Mouse (Mus musculus) lung, postnatal 0 days (tissue): ENCODE data around the gene Arsa. TPM values are rescaled to one million over a fixed set of nuclear protein-coding genes. Genes with fewer than 3 reads are reported as not detected.

Experiments
- ATAC-seq: fragments of 200-750 bp; cut with Nextera tagmentation; 2 replicates; pipeline ENCODE4 v1.8.0; 2017; ENCODE audit warnings: moderate library complexity
- DNase-seq: peaks from one replicate; pipeline ENCODE4 v3.0.0-alpha.2; 2016; ENCODE audit warnings: low spot score
- H3K27ac ChIP-seq: fragments of 300-500 bp; sonication (generic); 2 replicates; pipeline ENCODE4 v1.5.1; 2014; ENCODE audit warnings: antibody characterized with exemption, mild to moderate bottlenecking, low read length, mixed read lengths
- H3K27me3 ChIP-seq: fragments of 300-500 bp; sonication (generic); replicated peaks from 2 replicates; pipeline ENCODE4 v1.6.1; 2014; ENCODE audit warnings: low read length, mixed read lengths; ENCODE audit not compliant: insufficient read depth
- H3K36me3 ChIP-seq: fragments of 300-500 bp; sonication (generic); 2 replicates; pipeline ENCODE4 v1.6.1; 2014; ENCODE audit warnings: low read length, mixed read lengths; ENCODE audit not compliant: insufficient read depth
- H3K4me1 ChIP-seq: fragments of 300-500 bp; sonication (generic); 2 replicates; pipeline ENCODE4 v1.6.1; 2014; ENCODE audit warnings: antibody characterized with exemption, low read depth, low read length, mixed read lengths; ENCODE audit not compliant: insufficient read depth
- H3K4me2 ChIP-seq: fragments of 300-500 bp; sonication (generic); replicated peaks from 2 replicates; pipeline ENCODE4 v1.6.1; 2014; ENCODE audit warnings: low read depth, mild to moderate bottlenecking, low read length, moderate library complexity, mixed read lengths
- H3K4me3 ChIP-seq: fragments of 300-500 bp; sonication (generic); 2 replicates; pipeline ENCODE4 v1.5.1; 2014; ENCODE audit warnings: low read depth, low read length
- H3K9ac ChIP-seq: fragments of 300-500 bp; sonication (generic); replicated peaks from 2 replicates; pipeline ENCODE4 v1.6.1; 2014; ENCODE audit warnings: low read depth, mild to moderate bottlenecking
- H3K9me3 ChIP-seq: fragments of 300-500 bp; sonication (generic); 2 replicates; pipeline ENCODE4 v1.6.1; 2016; ENCODE audit warnings: low read length, mixed read lengths
- CTCF ChIP-seq: IDR thresholded peaks from 2 replicates; pipeline ENCODE4 v1.5.1; 2016; ENCODE audit warnings: antibody characterized with exemption, mild to moderate bottlenecking
- EP300 ChIP-seq: IDR thresholded peaks from 2 replicates; pipeline ENCODE4 v1.6.1; 2016; ENCODE audit warnings: antibody characterized with exemption, mild to moderate bottlenecking, control low read depth
- WGBS: fragments of 180-500 bp; shearing (Covaris S2); extraction: QIAGEN DNeasy Blood & Tissue Kit; methylation state at CpG from one replicate; pipeline ENCODE4 v1.1.7; 2014; 5-methylcytosine and 5-hydroxymethylcytosine counted together
- polyA plus RNA-seq: library from polyadenylated mRNA; unstranded; fragments of >200 nt; fragmentation: Nextera tagmentation; extraction: Ambion mirVana; gene quantifications from 2 replicates; pipeline ENCODE4 v1.2.1, GENCODE M21; 2015

The Arsa gene
- polyA plus RNA-seq, 1 experiment from 2014 or later, result 22.4 TPM

DNA sequence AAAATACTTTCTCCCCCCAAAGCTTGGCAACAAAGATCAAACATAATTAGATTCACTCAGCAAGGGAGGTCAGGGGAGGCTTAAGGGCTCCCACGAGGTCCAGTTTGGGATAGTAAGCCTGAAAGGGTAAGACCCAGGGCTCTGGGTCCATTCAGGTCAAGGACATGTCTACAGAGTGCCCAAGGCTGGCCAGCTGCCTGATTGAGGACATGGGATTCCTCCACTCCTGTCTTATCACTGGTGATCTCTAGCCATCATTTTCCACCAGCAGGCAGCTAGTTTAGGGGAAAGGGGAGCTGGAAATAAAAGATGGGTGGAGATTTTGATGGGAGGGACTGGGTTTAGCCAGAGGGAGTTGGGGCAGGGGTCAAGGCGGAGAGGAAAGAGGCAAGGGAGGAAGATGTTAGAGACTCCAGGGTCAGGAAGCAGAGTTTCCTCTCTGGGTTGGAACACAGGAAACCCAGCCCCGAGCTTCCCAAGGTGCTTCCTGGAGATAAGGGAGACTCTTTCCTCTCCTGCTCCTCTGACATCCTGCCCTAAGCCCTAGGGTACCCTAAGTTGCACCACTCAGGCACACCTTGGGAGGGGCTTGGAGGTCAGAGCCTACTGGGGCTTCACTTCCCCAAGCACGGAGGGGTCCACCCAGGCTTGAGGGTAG lies 20.3 kb upstream of the Arsa start:
- DNase-seq, result peak; percentile 86
- Histone ChIP-seq H3K9ac (peak overlapping the region; percentile 51; the same call in 1 of the 2 replicates), H3K9me3 (no peaks in the 10 kb centered on the region), H3K4me2 (0 out of 2 replicates have a peak overlapping the region, but pooled peaks have one; percentile 94), H3K4me1 (no peaks in the 10 kb centered on the region), H3K36me3 (no peaks in the 10 kb centered on the region), H3K4me3 (peak overlapping the region; percentile 63), H3K27me3 (peaks cover 8% of the 10 kb centered on the region; the same call in 1 of the 2 replicates), H3K27ac (peak overlapping the region; percentile 89)
- 12% methylated on average over 4 of the region's 4 CpGs for WGBS
- peak; percentile 90 for ATAC-seq
- TF ChIP-seq EP300 (peak; percentile 99), CTCF (no peak)

DNA sequence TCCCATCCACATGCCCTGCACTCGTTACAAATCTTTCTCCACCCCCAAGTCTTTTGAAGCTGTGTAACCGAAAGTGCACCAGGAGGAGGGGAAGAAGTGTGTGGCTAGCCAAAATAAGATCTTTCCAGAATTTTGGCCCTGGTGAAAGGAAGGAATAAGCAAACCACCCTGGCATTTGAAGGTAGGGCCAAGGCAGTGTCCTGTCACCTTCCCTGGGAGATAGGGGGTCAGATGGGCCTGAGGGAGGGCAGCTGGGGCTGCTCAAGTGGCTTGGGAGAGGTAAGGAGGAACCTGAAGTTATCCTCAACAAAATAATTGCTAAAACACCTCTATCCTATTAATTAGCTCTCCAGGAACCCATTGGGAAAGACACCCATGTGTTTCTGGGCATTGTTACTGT lies 19.6 kb upstream of the Arsa start:
- no peak for DNase-seq
- ATAC-seq, result no peak
- Histone ChIP-seq H3K27me3 (peaks cover 8% of the 10 kb centered on the region; the same call in 1 of the 2 replicates), H3K4me3 (no peak overlapping the region), H3K9me3 (no peaks in the 10 kb centered on the region), H3K36me3 (no peaks in the 10 kb centered on the region), H3K4me2 (no peak overlapping the region), H3K27ac (peak overlapping the region; percentile 72), H3K4me1 (no peaks in the 10 kb centered on the region), H3K9ac (no peak overlapping the region)
- no peak for TF ChIP-seq EP300
- no peak for TF ChIP-seq CTCF
- 31% methylated on average over 2 of the region's 2 CpGs for WGBS

DNA sequence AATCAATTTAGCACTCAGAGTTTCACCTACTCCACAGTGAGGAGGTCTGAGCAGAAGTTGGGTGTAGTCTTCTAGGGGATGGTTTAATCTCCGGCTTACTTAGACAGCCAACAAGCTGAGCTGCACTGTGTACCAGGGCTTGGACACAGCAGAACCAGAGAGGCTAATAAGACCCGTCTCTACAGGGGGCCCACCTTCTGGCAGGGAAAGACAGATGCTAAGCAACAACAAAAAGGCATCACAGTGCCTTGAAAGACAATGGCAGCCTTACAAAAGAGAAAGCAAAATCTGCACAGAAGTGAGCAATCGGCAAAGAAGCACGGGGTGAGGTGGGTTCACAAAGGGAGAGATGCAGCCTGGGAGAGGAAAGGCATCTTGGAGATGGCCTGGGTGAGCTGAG lies 18.9 kb upstream of the Arsa start:
- Histone ChIP-seq H3K9me3 (no peaks in the 10 kb centered on the region), H3K27ac (no peak overlapping the region)

DNA sequence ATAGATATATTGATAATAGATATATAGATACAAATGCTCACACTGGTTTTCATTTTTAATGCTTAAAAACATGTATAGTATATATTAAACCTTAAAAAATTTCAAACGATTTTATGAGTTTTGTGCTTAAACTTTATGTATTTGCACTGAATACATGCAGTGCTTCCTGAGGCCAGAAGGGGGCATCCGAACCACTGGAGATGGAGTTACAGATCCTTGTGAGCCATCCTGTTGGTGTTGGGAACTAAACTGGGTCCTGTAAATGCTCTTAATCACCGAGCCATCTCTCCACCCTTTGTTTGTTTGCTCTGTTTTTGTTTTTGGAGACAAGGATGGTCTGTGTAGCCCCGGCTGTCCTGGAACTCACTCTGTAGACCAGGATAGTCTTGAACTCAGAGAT lies 17.7 kb upstream of the Arsa start:
- ATAC-seq, result no peak
- Histone ChIP-seq H3K9me3 (no peaks in the 10 kb centered on the region), H3K4me1 (no peaks in the 10 kb centered on the region), H3K4me3 (no peak overlapping the region), H3K27ac (no peak overlapping the region), H3K27me3 (peaks cover 8% of the 10 kb centered on the region; the same call in 1 of the 2 replicates), H3K36me3 (no peaks in the 10 kb centered on the region), H3K4me2 (no peak overlapping the region), H3K9ac (no peak overlapping the region)
- DNase-seq, result no peak
- WGBS, result 74% methylated on average over 4 of the region's 4 CpGs
- TF ChIP-seq EP300 (no peak), CTCF (peak; percentile 56)

More for the DNA sequence above, 18.9 kb upstream of the Arsa start:
- no peak for TF ChIP-seq EP300
- no peak for TF ChIP-seq CTCF
- Histone ChIP-seq H3K4me3 (no peak overlapping the region), H3K4me2 (no peak overlapping the region), H3K4me1 (no peaks in the 10 kb centered on the region), H3K9ac (no peak overlapping the region), H3K36me3 (no peaks in the 10 kb centered on the region), H3K27me3 (peaks cover 8% of the 10 kb centered on the region; the same call in 1 of the 2 replicates)
- 64% methylated on average over 4 of the region's 4 CpGs for WGBS
- DNase-seq, result no peak
- no peak for ATAC-seq

DNA sequence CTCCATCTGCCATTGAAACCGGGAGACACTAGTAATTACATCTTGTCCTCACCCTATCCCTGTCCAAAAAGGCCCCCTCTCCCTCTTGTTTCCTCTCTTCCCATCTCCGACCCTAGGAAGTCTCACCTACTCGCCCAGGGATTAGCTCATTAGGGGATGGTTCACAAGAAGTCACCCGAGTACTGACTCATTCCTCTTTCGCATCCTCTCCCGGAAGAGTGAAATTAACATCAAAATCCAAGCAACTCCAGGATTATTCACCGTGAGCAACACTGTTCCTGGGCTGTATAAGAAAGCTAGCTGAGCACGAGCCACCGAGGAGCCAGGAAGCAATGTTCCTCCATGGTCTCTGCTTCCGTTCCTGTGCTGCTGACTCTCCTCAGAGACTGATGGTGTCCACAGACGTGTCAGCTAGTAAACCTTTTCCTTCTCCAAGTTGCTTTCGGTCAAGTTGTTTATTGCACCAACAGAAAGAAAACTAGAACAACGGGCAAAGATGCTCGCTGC lies 11.4 kb upstream of the Arsa start:
- Histone ChIP-seq H3K27me3 (no peaks in the 10 kb centered on the region), H3K4me3 (no peak overlapping the region), H3K27ac (no peak overlapping the region), H3K36me3 (no peaks in the 10 kb centered on the region), H3K4me1 (no peaks in the 10 kb centered on the region), H3K9ac (no peak overlapping the region), H3K9me3 (no peaks in the 10 kb centered on the region), H3K4me2 (no peak overlapping the region)
- ATAC-seq, result no peak
- 29% methylated on average over 14 of the region's 14 CpGs for WGBS
- no peak for DNase-seq
- TF ChIP-seq CTCF (no peak), EP300 (no peak)

DNA sequence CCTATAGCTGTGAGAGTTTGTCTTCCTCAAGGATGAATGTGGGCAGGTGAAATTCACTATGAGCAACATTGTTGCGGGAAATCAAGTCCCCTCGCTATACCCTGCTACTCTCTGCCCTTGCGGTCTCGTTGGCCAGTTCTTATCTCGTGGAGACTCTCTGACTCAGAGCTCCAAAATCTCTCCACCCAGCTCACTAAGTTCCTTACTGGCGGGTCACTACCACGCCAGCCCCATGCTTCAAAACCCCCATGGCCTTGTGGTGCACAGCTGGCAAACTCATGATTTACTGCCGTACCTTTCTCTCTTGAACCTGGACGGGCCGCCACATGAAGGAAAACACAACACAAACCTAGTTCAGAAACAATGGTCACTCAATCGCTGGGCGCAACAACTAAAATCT lies 11.0 kb upstream of the Arsa start:
- no peak overlapping the region for H3K27ac ChIP-seq
- ATAC-seq (no peak), DNase-seq (no peak)
- H3K4me2 ChIP-seq, result no peak overlapping the region
- H3K27me3 ChIP-seq, result no peaks in the 10 kb centered on the region
- TF ChIP-seq EP300 (no peak), CTCF (no peak)
- no peak overlapping the region for H3K9ac ChIP-seq
- H3K4me3 ChIP-seq, result no peak overlapping the region
- WGBS, result 68% methylated on average over 12 of the region's 12 CpGs
- H3K9me3 ChIP-seq, result no peaks in the 10 kb centered on the region
- no peaks in the 10 kb centered on the region for H3K4me1 ChIP-seq
- no peaks in the 10 kb centered on the region for H3K36me3 ChIP-seq
